Mouse (Mus musculus) heart, embryonic 14.5 days (tissue): ENCODE measurements around the gene Apol9a. TPM values are rescaled to one million over a fixed set of nuclear protein-coding genes. Genes with fewer than 3 reads are reported as not detected.

Source experiments
- ATAC-seq: fragments of 200-750 bp; cut with Nextera tagmentation; 2 replicates; pipeline ENCODE4 v1.8.0; 2017; ENCODE audit warnings: low read depth, moderate TSS enrichment; ENCODE audit not compliant: insufficient number of reproducible peaks, insufficient read depth, low FRiP score
- H3K27ac ChIP-seq, 2 experiments: fragments of 200-500 bp in 1 of 2; fragments of 300-500 bp in 1 of 2; sonication (generic) in 1 of 2; replicated peaks in 1 of 2; 2 replicates each; pipeline ENCODE4 v1.5.1; 2012 to 2014; ENCODE audit warnings: low read depth in 2 of 2, low read length in 2 of 2, control low read depth in 1 of 2, mild to moderate bottlenecking in 1 of 2, mixed read lengths in 1 of 2; ENCODE audit not compliant: control insufficient read depth in 1 of 2, insufficient read depth in 1 of 2
- H3K27me3 ChIP-seq: fragments of 300-500 bp; sonication (generic); 2 replicates; pipeline ENCODE4 v1.6.1; 2014; ENCODE audit warnings: mild to moderate bottlenecking, low read length, control low read depth; ENCODE audit not compliant: control insufficient read depth, insufficient read depth
- H3K36me3 ChIP-seq: fragments of 300-500 bp; sonication (generic); 2 replicates; pipeline ENCODE4 v1.6.1; 2014; ENCODE audit warnings: mild to moderate bottlenecking, control low read depth, low read length, mixed read lengths; ENCODE audit not compliant: control insufficient read depth, insufficient read depth
- H3K4me1 ChIP-seq, 2 experiments: fragments of 200-500 bp in 1 of 2; fragments of 300-500 bp in 1 of 2; sonication (generic) in 1 of 2; 2 replicates each; pipeline ENCODE4 v1.6.1; 2012 to 2014; ENCODE audit warnings: low read length in 2 of 2, control low read depth in 1 of 2, mixed read lengths in 1 of 2; ENCODE audit not compliant: control insufficient read depth in 2 of 2, insufficient read depth in 2 of 2
- H3K4me2 ChIP-seq: fragments of 300-500 bp; sonication (generic); 2 replicates; pipeline ENCODE4 v1.6.1; 2014; ENCODE audit warnings: mild to moderate bottlenecking, low read length
- H3K4me3 ChIP-seq, 2 experiments: fragments of 200-500 bp in 1 of 2; fragments of 300-500 bp in 1 of 2; sonication (generic) in 1 of 2; 2 replicates each; pipeline ENCODE4 v1.5.1; 2012 to 2014; ENCODE audit warnings: low read length in 2 of 2, mild to moderate bottlenecking in 2 of 2, control low read depth in 1 of 2, low read depth in 1 of 2, moderate library complexity in 1 of 2; ENCODE audit not compliant: control insufficient read depth in 1 of 2, insufficient read depth in 1 of 2
- H3K9ac ChIP-seq: fragments of 300-500 bp; sonication (generic); 2 replicates; pipeline ENCODE4 v1.6.1; 2014; ENCODE audit warnings: mild to moderate bottlenecking, low read length
- H3K9me3 ChIP-seq: fragments of 300-500 bp; sonication (generic); 2 replicates; pipeline ENCODE4 v1.6.1; 2016; ENCODE audit warnings: low read length, control low read depth; ENCODE audit not compliant: control insufficient read depth
- WGBS: fragments of 180-500 bp; shearing (Covaris S2); extraction: QIAGEN DNeasy Blood & Tissue Kit; methylation state at CpG from one replicate; pipeline ENCODE4 v1.1.7; 2014; 5-methylcytosine and 5-hydroxymethylcytosine counted together
- polyA plus RNA-seq: library from polyadenylated mRNA; unstranded; fragments of >200 nt; fragmentation: Nextera tagmentation; extraction: Ambion mirVana; gene quantifications from 2 replicates; pipeline ENCODE4 v1.2.1, GENCODE M21; 2014

The Apol9a gene
- polyA plus RNA-seq, 1 experiment from 2014 or later: 0.82 TPM

- H3K4me3 ChIP-seq: no peak overlapping the region
- no peaks in the 10 kb centered on the region for H3K36me3 ChIP-seq
- H3K27ac ChIP-seq: no peak overlapping the region
- no peak overlapping the region for H3K9ac ChIP-seq
- H3K4me2 ChIP-seq: no peak overlapping the region
- no peaks in the 10 kb centered on the region for H3K9me3 ChIP-seq
- no peaks in the 10 kb centered on the region for H3K4me1 ChIP-seq
- no peak for ATAC-seq
- H3K27me3 ChIP-seq: 0 out of 2 replicates have a peak, but pooled peaks cover 2% of the 10 kb centered on the region
- WGBS: 85% methylated on average over 2 of the region's 2 CpGs
These were observed 23.5 kb downstream of the Apol9a start for GRCm38 (mm10) chr15:77387462-77387861.

- WGBS: 79% methylated on average over 7 of the region's 7 CpGs
- Histone ChIP-seq H3K27ac (no peak overlapping the region), H3K4me3 (no peak overlapping the region), H3K4me1 (no peaks in the 10 kb centered on the region), H3K4me2 (no peak overlapping the region), H3K9me3 (no peaks in the 10 kb centered on the region), H3K9ac (no peak overlapping the region), H3K27me3 (0 out of 2 replicates have a peak, but pooled peaks cover 2% of the 10 kb centered on the region), H3K36me3 (no peaks in the 10 kb centered on the region)
- no peak for ATAC-seq
These were observed 26.4 kb downstream of the Apol9a start for GRCm38 (mm10) chr15:77384340-77385030.

- H3K4me1 ChIP-seq: no peaks in the 10 kb centered on the region
- 53% methylated on average over 1 of the region's 1 CpGs for WGBS
- no peaks in the 10 kb centered on the region for H3K36me3 ChIP-seq
- no peak overlapping the region for H3K4me2 ChIP-seq
- ATAC-seq: no peak
- no peak overlapping the region for H3K4me3 ChIP-seq
- 0 out of 2 replicates have a peak, but pooled peaks cover 2% of the 10 kb centered on the region for H3K27me3 ChIP-seq
- H3K9ac ChIP-seq: no peak overlapping the region
- H3K27ac ChIP-seq: no peak overlapping the region
- no peaks in the 10 kb centered on the region for H3K9me3 ChIP-seq
These were observed 28.1 kb downstream of the Apol9a start for GRCm38 (mm10) chr15:77382880-77383279.

- Histone ChIP-seq H3K27ac (no peak overlapping the region), H3K4me1 (no peaks in the 10 kb centered on the region), H3K9me3 (no peaks in the 10 kb centered on the region), H3K36me3 (no peaks in the 10 kb centered on the region), H3K4me2 (no peak overlapping the region), H3K27me3 (0 out of 2 replicates have a peak, but pooled peaks cover 2% of the 10 kb centered on the region), H3K9ac (no peak overlapping the region), H3K4me3 (no peak overlapping the region)
- WGBS: 78% methylated on average over 11 of the region's 11 CpGs
- no peak for ATAC-seq
These were observed 28.6 kb downstream of the Apol9a start for GRCm38 (mm10) chr15:77382271-77382850.

GRCm38 (mm10) chr15:77381481-77381880 is 29.5 kb downstream of the Apol9a start:
- no peaks in the 10 kb centered on the region for H3K36me3 ChIP-seq
- H3K4me2 ChIP-seq: no peak overlapping the region
- no peak for ATAC-seq
- no peak overlapping the region for H3K9ac ChIP-seq
- H3K27ac ChIP-seq: no peak overlapping the region
- H3K27me3 ChIP-seq: no peaks in the 10 kb centered on the region
- H3K9me3 ChIP-seq: no peaks in the 10 kb centered on the region
- no peak overlapping the region for H3K4me3 ChIP-seq
- 74% methylated on average over 6 of the region's 6 CpGs for WGBS
- no peaks in the 10 kb centered on the region for H3K4me1 ChIP-seq

- WGBS: 28% methylated on average over 4 of the region's 4 CpGs
- no peak for ATAC-seq
These were observed 31.0 kb downstream of the Apol9a start for GRCm38 (mm10) chr15:77379921-77380320.

GRCm38 (mm10) chr15:77377419-77377818 is 33.5 kb downstream of the Apol9a start:
- Histone ChIP-seq H3K27me3 (no peaks in the 10 kb centered on the region), H3K4me3 (no peak overlapping the region), H3K27ac (no peak overlapping the region), H3K4me1 (no peaks in the 10 kb centered on the region), H3K9ac (no peak overlapping the region), H3K9me3 (no peaks in the 10 kb centered on the region), H3K4me2 (no peak overlapping the region), H3K36me3 (no peaks in the 10 kb centered on the region)
- ATAC-seq: no peak
- 93% methylated on average over 4 of the region's 4 CpGs for WGBS

More at GRCm38 (mm10) chr15:77379921-77380320, 31.0 kb downstream of the Apol9a start:
- no peak overlapping the region for H3K27ac ChIP-seq
- no peaks in the 10 kb centered on the region for H3K4me1 ChIP-seq
- no peaks in the 10 kb centered on the region for H3K36me3 ChIP-seq
- no peaks in the 10 kb centered on the region for H3K27me3 ChIP-seq
- no peak overlapping the region for H3K9ac ChIP-seq
- no peak overlapping the region for H3K4me3 ChIP-seq
- no peak overlapping the region for H3K4me2 ChIP-seq
- no peaks in the 10 kb centered on the region for H3K9me3 ChIP-seq
